Mouse (Mus musculus) liver, adult 2 months (tissue): Measurements from ENCODE around the gene Tmem237. TPM values are rescaled to one million over a fixed set of nuclear protein-coding genes. Genes with fewer than 3 reads are reported as not detected.
A peak's percentile ranks its signal among the peaks of the same experiment; 100 is the strongest.

ENCODE experiments used
- DNase-seq: peaks from one replicate; pipeline ENCODE4 v3.0.0-alpha.2; 2011; ENCODE audit warnings: low read depth, low spot score; ENCODE audit errors: extremely low read depth
- H3K27ac ChIP-seq: fragments of 200-500 bp; replicated peaks from 2 replicates; pipeline ENCODE4 v1.5.1; 2012; ENCODE audit warnings: low read depth, mild to moderate bottlenecking, control low read depth, inconsistent platforms, low read length; ENCODE audit not compliant: insufficient read depth
- H3K27me3 ChIP-seq: fragments of 200-500 bp; 2 replicates; pipeline ENCODE4 v1.6.1; 2012; ENCODE audit warnings: mild to moderate bottlenecking, moderate library complexity, low read length, inconsistent platforms; ENCODE audit not compliant: control insufficient read depth, insufficient read depth
- H3K36me3 ChIP-seq: fragments of 200-500 bp; 2 replicates; pipeline ENCODE4 v1.6.1; 2012; ENCODE audit warnings: low read length, inconsistent platforms; ENCODE audit not compliant: control insufficient read depth, insufficient read depth
- H3K4me1 ChIP-seq: fragments of 200-500 bp; 2 replicates; pipeline ENCODE4 v1.6.1; 2011; ENCODE audit warnings: low read length; ENCODE audit not compliant: control insufficient read depth, insufficient read depth
- H3K4me3 ChIP-seq: fragments of 200-500 bp; 2 replicates; pipeline ENCODE4 v1.5.1; 2011; ENCODE audit warnings: low read depth, mild to moderate bottlenecking, control low read depth, low read length, moderate library complexity; ENCODE audit not compliant: insufficient read depth
- H3K79me2 ChIP-seq: fragments of 200-500 bp; 2 replicates; pipeline ENCODE4 v1.6.1; 2012; ENCODE audit warnings: inconsistent platforms, mild to moderate bottlenecking, low read length, moderate library complexity; ENCODE audit not compliant: control insufficient read depth, insufficient read depth
- H3K9ac ChIP-seq: fragments of 200-500 bp; 2 replicates; pipeline ENCODE4 v1.6.1; 2012; ENCODE audit warnings: low read depth, mild to moderate bottlenecking, control low read depth, inconsistent platforms, low read length
- CTCF ChIP-seq: fragments of 200-500 bp; IDR thresholded peaks from 2 replicates; pipeline ENCODE4 v1.5.1; 2011; ENCODE audit warnings: low read depth, low read length, control low read depth
- POLR2A ChIP-seq: fragments of 200-500 bp; IDR thresholded peaks from 2 replicates; pipeline ENCODE4 v1.6.1; 2011; ENCODE audit warnings: low read length, control low read depth; ENCODE audit not compliant: insufficient read depth; ENCODE audit errors: extremely low read depth
- WGBS: fragments of 180-500 bp; shearing (Covaris S2); methylation state at CpG from one replicate; pipeline ENCODE4 v1.1.7; 2018; 5-methylcytosine and 5-hydroxymethylcytosine counted together
- polyA plus RNA-seq: library from polyadenylated mRNA; depleted of rRNA; stranded (reverse); fragments of >200 nt; gene quantifications from 2 replicates; pipeline ENCODE4 v1.2.3, GENCODE M21; 2012
- total RNA-seq: library from RNA; depleted of rRNA; stranded (reverse); fragments of >200 nt; gene quantifications from 2 replicates; pipeline ENCODE4 v1.2.3, GENCODE M21; 2014

Tmem237 gene
- total and polyA plus RNA-seq, 2 experiments = 1.1 to 4.5 TPM

DNA sequence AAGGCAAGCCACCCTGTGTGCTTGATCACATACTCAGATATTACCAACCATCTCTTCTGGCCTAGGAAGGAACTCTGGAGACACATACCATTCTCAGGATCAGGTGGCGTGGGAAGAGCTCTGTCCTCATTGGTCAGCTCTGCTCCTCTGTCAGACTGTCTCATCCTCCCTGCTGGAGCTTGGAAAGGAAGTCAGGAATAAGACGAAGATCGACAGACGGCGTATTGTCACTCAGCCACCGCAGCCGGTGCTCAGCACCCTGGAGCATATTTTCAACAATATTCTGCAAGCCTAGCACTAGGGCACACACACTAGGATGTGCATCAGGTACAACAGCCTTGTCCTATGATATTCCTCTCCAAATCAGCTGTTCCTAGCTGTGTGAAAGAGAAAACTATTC, 38.3 kb upstream of the Tmem237 start:
- no peaks in the 10 kb centered on the region for H3K79me2 ChIP-seq
- no peaks in the 10 kb centered on the region for H3K27me3 ChIP-seq
- no peak overlapping the region for H3K4me3 ChIP-seq
- no peak overlapping the region for H3K9ac ChIP-seq
- peaks cover 14% of the 10 kb centered on the region; the same call in 1 of the 2 replicates for H3K4me1 ChIP-seq
- 92% methylated on average over 7 of the region's 7 CpGs for WGBS
- peaks cover 29% of the 10 kb centered on the region for H3K36me3 ChIP-seq
- peak overlapping the region; percentile 55; the same call in 1 of the 2 replicates for H3K27ac ChIP-seq
- DNase-seq = no peak
- TF ChIP-seq CTCF (no peak), POLR2A (no peak)

DNA sequence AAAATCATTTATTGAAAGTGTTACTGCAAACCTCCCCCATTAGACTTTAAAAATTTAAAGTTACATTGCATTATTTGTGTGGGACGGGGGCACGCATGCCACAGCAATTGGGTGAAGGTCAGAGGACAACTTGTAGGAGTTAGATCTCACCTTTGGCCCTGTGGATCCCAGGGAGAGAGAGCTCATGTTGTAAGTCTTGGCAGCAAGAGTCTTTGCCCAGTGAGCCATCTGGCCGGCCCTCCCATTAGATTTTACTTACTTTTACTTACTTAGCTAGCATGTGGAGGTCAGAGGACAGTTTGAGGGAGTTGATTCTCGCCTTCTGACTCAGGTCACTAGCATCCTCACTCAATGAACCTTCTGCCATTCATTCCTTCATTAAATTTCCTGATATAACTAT, 37.6 kb upstream of the Tmem237 start:
- Histone ChIP-seq H3K4me1 (peaks cover 14% of the 10 kb centered on the region; the same call in 1 of the 2 replicates), H3K79me2 (no peaks in the 10 kb centered on the region), H3K27ac (no peak overlapping the region; the same call in 1 of the 2 replicates), H3K4me3 (no peak overlapping the region), H3K9ac (no peak overlapping the region), H3K36me3 (peaks cover 23% of the 10 kb centered on the region), H3K27me3 (no peaks in the 10 kb centered on the region)
- peak; percentile 85 for DNase-seq
- WGBS = 22% methylated on average over 4 of the region's 4 CpGs
- TF ChIP-seq CTCF = no peak
- TF ChIP-seq POLR2A = no peak

DNA sequence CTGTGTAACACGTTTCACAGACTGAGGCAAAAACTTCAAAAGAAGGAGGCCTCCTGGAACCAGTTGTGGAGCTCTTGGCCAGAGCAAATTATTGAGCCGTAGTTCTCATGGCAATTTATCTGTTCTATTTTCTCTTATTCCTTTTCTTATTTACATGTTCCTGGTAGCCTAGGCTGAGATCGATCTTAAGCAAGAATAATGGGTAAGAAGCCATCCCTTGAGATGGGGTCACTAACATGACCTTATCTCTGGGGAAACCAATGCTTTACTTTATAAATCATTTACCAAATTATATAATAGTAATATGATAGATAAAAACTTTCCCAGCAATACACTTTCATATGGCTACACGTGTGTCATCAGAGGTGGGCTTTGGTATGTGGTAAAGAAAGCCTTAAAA, 32.1 kb upstream of the Tmem237 start:
- Histone ChIP-seq H3K9ac (no peak overlapping the region), H3K27ac (peak overlapping the region; percentile 33), H3K27me3 (no peaks in the 10 kb centered on the region), H3K36me3 (peaks cover 12% of the 10 kb centered on the region; the same call in 1 of the 2 replicates), H3K4me1 (peaks cover 2% of the 10 kb centered on the region; the same call in 1 of the 2 replicates), H3K79me2 (no peaks in the 10 kb centered on the region), H3K4me3 (no peak overlapping the region)
- DNase-seq = peak; percentile 65
- TF ChIP-seq POLR2A = no peak
- TF ChIP-seq CTCF = no peak
- 21% methylated on average over 4 of the region's 4 CpGs for WGBS

DNA sequence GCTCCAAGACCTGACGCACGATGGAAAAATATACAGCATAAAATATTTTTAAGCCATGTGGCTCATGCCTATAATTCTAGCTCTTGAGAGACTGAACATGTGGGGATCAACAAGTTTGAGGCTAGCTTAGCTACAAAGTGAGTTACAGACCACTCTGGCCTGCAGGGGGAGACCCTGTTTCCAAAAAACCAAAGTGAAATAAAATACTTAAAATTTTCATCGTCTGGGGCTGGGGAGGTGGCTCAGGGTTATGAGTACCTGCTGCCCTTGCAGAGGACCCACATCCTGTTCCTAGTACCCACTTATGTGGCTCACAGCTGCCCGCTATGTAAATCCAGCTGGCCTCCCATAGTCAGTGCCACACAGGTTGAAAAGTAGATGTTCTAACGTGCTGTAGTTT, 30.3 kb upstream of the Tmem237 start:
- Histone ChIP-seq H3K27me3 (no peaks in the 10 kb centered on the region), H3K9ac (no peak overlapping the region), H3K79me2 (no peaks in the 10 kb centered on the region), H3K4me1 (no peaks in the 10 kb centered on the region; the same call in 1 of the 2 replicates), H3K36me3 (peaks cover 8% of the 10 kb centered on the region; the same call in 1 of the 2 replicates), H3K27ac (no peak overlapping the region), H3K4me3 (no peak overlapping the region)
- no peak for DNase-seq
- TF ChIP-seq POLR2A = no peak
- TF ChIP-seq CTCF = no peak
- WGBS = 81% methylated on average over 5 of the region's 5 CpGs

DNA sequence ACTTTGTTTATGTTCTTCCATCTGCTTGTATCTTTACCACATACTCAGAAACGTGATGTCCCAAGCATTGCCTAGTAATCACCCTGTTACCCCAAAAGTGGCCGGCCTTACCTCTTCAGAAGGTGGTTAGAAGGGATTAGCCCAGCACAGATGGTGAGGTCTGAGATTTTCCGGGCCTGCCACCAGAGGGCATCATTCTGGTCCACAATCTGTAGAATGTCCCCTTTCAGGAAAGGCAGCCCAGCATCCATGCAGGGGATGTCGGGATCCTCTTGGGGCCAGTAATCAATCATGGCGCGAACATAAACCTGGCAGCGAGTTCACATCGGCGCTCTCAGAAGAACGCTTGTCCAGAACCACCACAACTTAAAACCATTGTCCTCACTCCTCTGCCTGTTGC, 24.3 kb upstream of the Tmem237 start:
- Histone ChIP-seq H3K9ac (no peak overlapping the region), H3K36me3 (peaks cover 11% of the 10 kb centered on the region; the same call in 1 of the 2 replicates), H3K4me3 (no peak overlapping the region), H3K79me2 (no peaks in the 10 kb centered on the region), H3K27me3 (no peaks in the 10 kb centered on the region), H3K27ac (no peak overlapping the region), H3K4me1 (no peaks in the 10 kb centered on the region)
- TF ChIP-seq CTCF = peak; percentile 71
- TF ChIP-seq POLR2A = no peak
- WGBS = 75% methylated on average over 10 of the region's 10 CpGs
- DNase-seq = peak; percentile 42

DNA sequence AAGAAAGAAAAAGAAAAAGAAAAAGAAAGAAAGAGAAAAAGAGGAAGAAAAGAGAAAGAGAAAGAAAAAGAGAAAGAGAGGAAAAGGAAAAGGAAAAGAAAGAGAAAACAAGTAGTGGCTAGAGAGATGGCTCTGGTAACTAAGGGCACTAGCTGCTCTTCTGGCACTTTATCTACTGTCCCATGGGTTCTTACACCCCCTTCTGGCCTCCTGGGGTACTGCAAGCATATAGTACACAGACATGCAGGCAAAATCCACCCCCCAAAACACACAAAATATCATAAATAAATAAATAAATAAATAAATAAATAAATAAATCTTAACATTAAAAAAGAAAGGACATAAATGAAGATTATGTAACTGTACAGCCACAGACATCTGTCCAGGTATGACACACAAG, 22.6 kb upstream of the Tmem237 start:
- DNase-seq = peak; percentile 50
- H3K4me3 ChIP-seq = no peak overlapping the region
- no peaks in the 10 kb centered on the region for H3K27me3 ChIP-seq
- TF ChIP-seq CTCF (peak; percentile 65), POLR2A (no peak)
- H3K79me2 ChIP-seq = no peaks in the 10 kb centered on the region
- H3K27ac ChIP-seq = no peak overlapping the region
- no peak overlapping the region for H3K9ac ChIP-seq
- H3K36me3 ChIP-seq = peaks cover 3% of the 10 kb centered on the region; the same call in 1 of the 2 replicates
- no peaks in the 10 kb centered on the region for H3K4me1 ChIP-seq
